Mouse (Mus musculus) fat pad, adult 2 months (tissue): ENCODE results near the gene Adamts3.

Source experiments
- DNase-seq: peaks from one replicate; pipeline ENCODE4 v3.0.0-alpha.2; 2011; ENCODE audit warnings: low read depth, low spot score; ENCODE audit errors: extremely low read depth

Adamts3 gene

GRCm38 (mm10) chr5:89883051-89883907 is at the start of gene Adamts3:
Gene Adamts3, minus strand, starts transcription at chr5:89883334.
- no peak for DNase-seq

- no peak for DNase-seq
Measured at GRCm38 (mm10) chr5:89931511-89931910, 48.4 kb upstream of the Adamts3 start.

DNA sequence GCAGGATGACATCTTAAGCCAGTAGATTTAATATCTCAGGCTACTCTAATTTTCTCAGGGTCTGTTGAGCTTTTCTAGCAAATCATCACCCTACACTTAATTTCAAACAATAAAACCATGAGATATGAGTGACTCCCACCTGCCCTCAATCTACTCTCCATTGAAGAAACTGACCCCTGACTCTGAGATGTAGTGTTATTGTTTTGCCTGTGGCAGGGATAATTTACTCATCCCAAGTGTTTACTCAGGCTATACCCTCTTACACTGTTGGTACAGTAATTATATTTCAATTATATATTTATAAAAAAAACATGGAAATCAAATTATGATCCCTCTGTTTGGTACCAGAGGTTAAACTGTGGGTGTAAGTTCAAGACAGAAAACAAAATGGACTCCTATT is 29.2 kb upstream of the Adamts3 start:
- DNase-seq, result no peak

- DNase-seq, result no peak
Measured at GRCm38 (mm10) chr5:89911950-89912349, 28.8 kb upstream of the Adamts3 start.

GRCm38 (mm10) chr5:89911508-89911907 is 28.4 kb upstream of the Adamts3 start:
- DNase-seq, result no peak

- no peak for DNase-seq
Measured at GRCm38 (mm10) chr5:89906884-89907431, 23.8 kb upstream of the Adamts3 start.

GRCm38 (mm10) chr5:89901026-89901425 is 17.9 kb upstream of the Adamts3 start:
- no peak for DNase-seq

GRCm38 (mm10) chr5:89897495-89897894 is 14.4 kb upstream of the Adamts3 start:
- no peak for DNase-seq

GRCm38 (mm10) chr5:89895520-89895919 is 12.4 kb upstream of the Adamts3 start:
- no peak for DNase-seq

- DNase-seq, result no peak
Measured at GRCm38 (mm10) chr5:89884991-89885390, 1.9 kb upstream of the Adamts3 start.

GRCm38 (mm10) chr5:89883908-89884204 is 722 bp upstream of the Adamts3 start:
- DNase-seq, result no peak

DNA sequence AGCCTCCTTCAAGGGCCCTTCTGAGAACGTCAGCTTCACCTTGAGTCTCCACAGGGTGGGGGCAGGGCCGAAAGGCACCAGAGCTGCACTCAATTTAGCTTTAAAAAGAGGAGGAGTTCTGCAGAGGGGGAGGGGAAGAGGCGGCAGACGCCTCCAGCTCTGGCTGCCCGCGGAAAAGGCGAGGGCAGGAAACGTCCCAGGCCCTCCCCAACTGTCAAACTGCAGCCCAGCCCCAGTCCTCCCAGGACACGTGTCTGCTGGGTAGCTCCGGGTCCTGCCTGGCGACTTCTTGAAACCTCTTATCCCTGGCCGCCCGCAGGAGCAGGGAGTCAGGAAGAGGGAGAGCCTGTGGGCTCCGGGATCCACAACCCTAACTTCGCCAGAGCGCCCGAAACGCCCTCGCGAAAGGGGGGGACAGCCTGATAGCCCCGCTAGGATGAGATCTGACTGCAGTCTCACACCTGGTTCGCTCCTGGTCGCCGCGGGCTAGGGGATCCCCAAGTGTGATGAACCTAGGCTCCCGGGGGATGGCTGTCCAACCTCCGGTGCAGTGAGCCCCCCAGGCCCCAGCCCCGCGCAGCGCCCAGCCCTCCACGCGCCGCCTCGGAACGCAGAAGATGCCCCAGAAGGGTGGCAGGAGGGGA is 921 bp downstream of the Adamts3 start:
- DNase-seq, result no peak

DNA sequence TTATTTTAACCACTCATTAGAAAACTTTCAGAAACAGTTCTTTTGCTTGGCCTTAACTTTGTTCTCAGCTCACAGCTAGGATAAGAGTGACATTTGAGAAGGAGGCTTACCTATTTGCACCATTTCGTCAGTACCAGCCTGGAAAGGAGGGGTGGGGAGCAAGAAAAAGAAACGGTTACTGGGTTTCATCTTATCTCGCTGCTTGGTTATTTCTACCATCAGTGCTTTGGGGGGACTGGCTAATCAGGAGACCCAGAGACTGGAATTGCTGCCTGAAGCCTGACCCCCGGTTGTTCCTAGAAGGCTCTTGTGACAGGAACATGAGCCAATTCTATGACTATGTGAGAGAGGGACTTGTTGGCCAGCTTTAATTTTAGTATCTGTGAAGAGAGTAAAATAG is 1.7 kb downstream of the Adamts3 start:
- DNase-seq, result no peak

DNA sequence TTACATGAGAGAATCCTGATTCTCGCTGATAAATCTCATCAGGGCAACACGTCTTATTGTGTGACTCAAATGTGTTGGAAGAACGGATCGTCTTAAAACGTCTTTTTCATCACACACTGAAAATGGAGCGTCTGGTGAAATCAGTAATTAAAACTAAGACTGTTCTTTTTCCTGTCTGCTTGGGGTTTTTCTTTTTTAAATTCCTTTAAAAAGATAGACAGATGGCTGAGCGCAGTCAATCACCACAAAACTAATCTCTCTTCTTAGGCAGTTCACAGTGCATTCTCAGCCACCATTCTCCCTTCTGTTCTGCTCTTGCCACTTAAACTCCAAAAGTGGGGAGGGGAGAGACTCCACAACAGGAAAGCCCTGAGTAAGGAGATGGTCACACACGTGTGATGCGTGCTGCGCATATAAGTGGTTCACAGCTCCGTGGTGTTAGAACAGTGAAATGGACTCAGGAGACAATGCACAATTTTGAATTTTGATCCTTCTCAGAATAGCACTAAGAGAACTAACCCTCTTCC is 4.2 kb downstream of the Adamts3 start:
- no peak for DNase-seq

DNA sequence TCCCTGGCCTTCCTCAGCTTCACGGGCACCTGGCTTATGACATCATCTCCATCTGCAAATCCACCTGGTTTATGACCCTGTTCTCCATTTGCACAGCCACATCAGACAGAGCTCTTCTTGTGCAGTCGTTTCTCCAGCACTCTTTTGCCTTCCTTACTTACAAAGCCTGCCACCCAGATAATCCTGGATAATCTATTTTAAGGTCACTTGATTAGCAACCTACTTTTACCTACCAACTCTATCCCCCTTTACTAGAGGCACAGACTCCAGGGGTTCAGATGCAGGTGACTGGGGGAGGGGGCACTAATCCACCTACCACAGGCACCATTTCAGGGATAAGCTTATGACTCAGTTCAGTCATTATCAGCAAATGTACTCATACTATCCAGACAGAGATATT is 10.5 kb downstream of the Adamts3 start:
- no peak for DNase-seq

GRCm38 (mm10) chr5:89859603-89860002 is 23.5 kb downstream of the Adamts3 start:
- no peak for DNase-seq

DNA sequence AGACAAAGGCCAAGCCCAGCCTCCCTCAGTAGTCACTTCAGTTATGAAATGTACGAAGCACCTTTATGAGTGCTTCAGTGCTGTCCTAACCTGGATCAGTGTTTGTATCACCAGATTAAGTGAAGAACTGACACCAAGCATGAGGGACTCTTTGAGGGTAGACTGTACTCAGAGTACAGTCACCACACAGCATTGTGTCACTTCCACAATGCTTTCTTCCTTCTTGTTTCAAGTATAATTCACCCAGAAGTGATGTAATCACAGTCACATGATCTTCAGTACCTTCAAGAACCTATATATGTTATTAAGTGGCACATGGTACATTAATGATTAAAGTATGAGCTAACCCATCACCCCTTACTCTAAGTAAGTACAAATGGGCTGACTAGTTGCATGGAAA is 24.3 kb downstream of the Adamts3 start:
- no peak for DNase-seq

- DNase-seq, result no peak
Measured at GRCm38 (mm10) chr5:89846551-89846950, 36.6 kb downstream of the Adamts3 start.

GRCm38 (mm10) chr5:89844354-89844753 is 38.8 kb downstream of the Adamts3 start:
- DNase-seq, result no peak

DNA sequence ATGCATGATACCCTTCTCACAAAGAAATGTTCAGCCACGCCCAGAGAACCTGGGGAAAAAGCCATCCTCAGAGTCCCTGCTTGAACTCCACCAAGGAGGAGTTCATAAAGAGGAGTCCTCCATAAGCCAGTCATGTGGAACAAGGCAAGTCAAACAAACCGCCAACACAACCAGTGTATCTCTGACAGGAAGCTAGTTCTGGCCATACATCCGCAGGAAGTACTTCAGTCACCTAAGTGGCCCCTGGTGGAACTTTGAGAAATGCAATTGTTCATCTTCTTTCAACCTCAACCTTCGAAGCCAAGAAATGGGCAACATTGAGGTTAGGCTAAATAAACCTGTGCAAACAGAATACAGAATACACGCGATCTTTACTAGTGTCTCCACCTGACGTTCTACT is 39.7 kb downstream of the Adamts3 start:
- DNase-seq, result no peak

DNA sequence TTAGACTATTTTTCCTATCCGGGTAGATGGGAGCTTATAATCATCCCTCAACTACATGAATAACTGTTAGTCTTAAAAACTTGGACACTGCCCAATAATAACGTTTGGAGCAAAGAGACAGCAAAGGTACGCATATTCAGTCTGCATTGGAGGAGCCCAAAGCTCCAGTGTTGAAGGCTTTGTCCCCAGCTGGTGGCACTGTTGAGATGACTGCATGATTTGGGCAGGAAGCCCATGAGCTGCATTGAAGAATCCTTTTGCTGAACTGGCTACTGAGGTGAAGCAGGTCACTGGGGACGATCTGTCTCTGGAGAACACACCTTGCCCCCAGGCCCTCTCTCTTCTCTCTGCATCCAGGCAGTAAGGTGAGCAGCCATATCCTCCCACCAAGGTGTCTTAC is 43.5 kb downstream of the Adamts3 start:
- no peak for DNase-seq

DNA sequence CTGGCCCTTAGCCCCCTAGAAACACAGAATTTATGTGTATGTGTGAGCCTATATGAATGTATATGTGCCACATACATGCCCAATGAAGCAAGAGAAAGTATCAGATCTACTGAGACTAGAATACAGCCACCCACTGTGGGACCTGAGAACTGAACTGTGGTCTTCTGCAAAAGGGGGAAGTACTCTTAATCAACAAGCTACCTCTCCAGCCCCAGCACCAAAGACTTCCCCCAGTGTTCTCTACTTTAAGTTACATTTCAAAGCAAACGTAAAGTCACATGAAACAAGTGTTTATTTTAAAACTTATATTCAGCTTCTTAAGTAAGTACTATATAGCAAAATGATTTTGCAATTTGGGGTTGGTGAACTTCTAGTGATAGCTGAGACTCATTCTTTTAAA is 62.0 kb downstream of the Adamts3 start:
- DNase-seq, result no peak
